Mouse (Mus musculus) heart, adult 8-10 months (tissue): ENCODE results near the gene Vti1a. TPM values are rescaled to one million over a fixed set of nuclear protein-coding genes. Genes with fewer than 3 reads are reported as not detected.

Experiments
- DNase-seq: peaks from one replicate; pipeline ENCODE4 v3.0.0; 2022; ENCODE audit warnings: low spot score
- total RNA-seq, 4 experiments: library from RNA; stranded (reverse); gene quantifications; 2 replicates each; pipeline ENCODE4 v1.2.4; 2022

The Vti1a gene
- total RNA-seq, 4 experiments from 2014 or later: 15.7 to 19.5 (median 17.5) TPM

- DNase-seq: no peak
Measured at GRCm38 (mm10) chr19:55456325-55457091, 140.4 kb downstream of the Vti1a start.

- no peak for DNase-seq
Measured at GRCm38 (mm10) chr19:55461963-55462362, 145.9 kb downstream of the Vti1a start.

DNA sequence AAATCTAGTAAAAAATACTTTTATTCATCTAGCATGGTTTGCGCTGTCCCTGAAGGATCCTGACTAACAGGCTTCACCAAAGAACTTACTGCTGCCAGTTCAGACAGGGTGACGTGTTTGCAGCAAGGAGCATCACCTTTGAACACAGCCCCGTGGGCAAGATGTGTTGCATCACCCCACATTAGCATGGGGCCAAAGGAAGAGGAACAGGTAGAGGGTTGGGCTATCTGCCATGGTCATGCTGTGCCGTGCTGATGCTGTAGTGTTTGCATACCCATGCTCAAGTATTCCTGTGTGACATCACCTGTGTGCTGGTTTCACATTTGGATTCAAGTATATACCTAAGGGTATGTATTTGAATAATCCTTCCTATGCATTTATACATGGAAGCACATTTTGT, 147.6 kb downstream of the Vti1a start:
- DNase-seq: no peak

DNA sequence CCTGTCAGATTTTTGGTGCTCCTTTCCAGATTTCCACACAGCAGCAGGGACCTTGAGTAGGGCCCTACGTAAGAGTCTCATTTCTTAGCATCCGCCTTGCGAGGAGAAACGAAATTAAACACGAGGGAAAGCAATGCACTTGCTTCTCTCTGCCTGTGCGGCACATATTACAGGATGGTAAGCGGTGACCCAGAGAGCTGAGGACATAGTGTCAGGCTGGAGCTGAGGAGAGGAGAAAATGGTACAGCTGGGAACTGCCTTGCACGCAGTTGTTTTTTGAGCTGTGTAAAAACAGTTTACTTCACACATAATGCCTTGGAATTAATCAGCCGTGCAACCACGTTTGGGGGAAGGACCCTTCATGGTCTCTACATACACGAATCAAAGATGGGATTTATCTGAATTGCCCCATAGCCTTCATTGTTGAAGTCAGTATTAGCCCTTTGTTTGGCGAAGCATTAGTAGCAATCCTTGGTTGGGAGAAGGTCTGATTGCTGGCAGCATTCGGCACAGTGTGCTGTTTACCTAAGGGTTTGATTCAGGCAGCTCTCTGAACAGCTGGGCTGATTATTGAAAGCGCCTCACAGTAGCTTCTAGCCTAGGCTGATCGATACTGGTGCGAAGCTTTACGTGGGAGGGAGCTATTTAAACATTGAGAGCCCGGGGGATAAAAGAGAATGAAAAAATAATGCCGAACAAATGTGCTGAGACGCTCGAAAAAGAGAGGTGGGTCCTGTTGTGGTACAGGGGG, 153.4 kb downstream of the Vti1a start:
- DNase-seq: no peak

- DNase-seq: no peak
Measured at GRCm38 (mm10) chr19:55472582-55472981, 156.5 kb downstream of the Vti1a start.

DNA sequence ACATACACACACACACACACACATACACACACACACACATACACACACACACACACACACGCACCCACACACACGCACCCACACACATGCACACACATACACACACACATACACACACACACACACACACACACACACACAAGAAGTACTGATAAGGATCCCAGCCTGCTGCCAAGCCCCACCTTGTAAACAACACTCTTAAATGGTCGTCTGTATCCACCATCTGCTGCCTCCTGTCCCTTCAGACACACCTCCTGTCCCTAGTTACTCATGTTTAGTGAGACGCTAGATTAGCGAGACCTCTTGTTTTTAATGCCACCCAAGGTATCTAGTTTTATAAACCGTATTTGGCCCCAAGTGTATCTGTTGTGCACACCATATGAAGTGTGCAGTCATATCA, 158.1 kb downstream of the Vti1a start:
- DNase-seq: no peak

- no peak for DNase-seq
Measured at GRCm38 (mm10) chr19:55480526-55480925, 164.4 kb downstream of the Vti1a start.

GRCm38 (mm10) chr19:55481308-55481707, 165.2 kb downstream of the Vti1a start:
- DNase-seq: no peak

DNA sequence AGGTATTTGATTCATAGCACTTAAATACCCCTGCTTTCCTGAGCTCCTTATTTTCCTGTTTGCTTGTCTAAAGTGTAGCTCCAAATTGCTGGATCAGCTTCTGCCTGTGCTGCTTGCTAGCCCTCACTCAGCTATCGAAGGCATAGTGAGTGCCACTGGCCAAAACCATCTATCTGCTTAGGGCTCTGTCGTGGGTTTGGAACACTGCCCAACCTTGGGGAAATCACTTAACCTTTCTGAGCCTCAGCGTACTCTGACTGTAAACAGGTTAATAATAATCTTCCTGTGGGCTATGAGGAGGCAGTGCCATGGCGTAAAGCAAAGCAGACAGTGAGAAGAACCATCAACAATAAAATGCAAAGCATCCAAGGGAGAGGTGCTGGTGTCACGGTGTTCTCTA, 167.4 kb downstream of the Vti1a start:
- DNase-seq: no peak

DNA sequence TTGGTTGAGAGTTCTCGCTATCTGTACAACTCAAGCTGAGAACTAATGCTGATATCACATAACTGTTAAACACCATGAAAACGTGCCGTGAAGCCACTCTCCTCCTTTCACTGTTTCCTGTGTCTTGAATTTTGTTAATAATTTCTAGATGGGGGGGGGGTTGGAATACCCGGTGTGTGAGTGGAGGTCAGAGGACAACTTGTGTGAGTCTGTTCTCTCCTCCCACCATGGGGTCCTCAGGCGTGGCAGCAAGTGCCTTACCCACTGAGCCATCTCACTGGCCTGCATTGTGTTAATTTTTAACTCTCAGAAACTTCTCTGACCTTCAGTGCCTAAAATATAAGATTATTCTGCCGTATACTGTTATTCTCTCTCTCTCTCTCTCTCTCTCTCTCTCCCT, 168.5 kb downstream of the Vti1a start:
- no peak for DNase-seq

DNA sequence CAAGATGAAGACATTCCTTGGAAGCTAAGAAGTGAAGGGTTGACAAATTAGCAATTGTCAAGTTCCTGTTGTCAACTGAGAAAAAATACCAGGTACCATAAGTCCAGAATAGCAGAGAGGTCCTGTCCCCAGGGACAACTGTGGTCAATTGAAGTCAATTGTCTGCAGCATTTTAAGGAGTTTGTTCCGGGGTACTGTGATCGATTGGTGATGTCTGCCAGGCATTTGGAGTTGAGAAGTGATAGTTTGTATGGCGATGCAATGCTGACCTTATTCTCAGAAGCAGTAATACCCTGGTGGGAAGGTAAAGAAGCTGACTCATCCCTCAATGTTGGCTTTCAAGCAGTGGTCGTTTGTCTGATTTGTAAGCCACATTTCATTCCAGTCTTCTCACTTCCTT, 170.4 kb downstream of the Vti1a start:
- no peak for DNase-seq

- DNase-seq: no peak
Measured at GRCm38 (mm10) chr19:55491126-55492076, 175.3 kb downstream of the Vti1a start.

GRCm38 (mm10) chr19:55496333-55496732, 180.2 kb downstream of the Vti1a start:
- DNase-seq: no peak

DNA sequence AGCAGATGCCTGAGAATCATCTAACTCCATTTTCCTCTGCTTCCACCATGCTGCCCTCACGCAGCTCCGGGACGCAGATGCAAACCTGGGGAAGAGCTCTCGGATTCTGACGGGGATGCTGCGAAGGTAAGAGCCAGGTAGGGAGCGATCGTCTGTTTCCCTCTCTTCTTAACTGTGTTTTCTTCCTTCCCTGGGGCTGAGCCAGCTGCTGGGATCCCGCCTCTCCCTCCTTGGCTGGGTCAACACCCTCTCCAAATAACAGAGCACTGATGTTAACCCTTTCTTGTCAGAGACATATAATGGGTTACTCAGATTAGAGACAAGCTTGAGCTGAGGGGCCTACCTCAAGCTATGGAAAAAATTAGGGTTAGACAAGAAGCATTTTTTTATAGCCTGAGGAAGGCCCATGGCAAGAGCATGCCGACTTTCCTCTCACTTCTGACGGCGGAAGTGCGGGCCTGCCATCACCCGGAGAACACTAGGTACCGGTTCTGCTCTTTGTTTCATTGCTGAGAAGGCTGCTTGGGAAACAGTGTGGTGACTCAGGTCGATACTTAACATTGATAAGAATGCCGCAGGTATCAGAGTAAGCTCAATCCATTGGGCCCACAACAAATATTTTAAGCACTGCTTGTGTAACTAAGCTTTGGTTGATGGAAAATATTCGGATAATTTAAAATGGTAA, 183.2 kb downstream of the Vti1a start:
- no peak for DNase-seq

DNA sequence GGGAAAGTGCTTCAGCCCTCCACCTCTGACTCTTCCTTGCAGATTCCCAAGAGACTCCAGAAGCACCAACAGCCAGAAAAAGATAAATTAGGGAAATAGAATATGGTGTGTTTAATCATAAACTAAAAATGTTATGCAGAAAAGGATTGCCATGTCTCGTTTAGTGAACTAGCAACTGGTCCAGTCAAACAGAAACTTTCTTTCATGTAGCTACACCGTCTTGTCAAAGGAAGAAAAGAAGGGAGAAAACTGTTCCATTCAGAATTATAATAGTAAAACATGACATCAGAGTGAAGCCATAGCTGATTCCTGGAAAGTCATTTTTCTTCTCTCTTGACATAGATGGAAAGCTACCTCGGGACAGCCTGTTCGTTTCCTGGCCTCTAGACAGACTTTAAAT, 185.9 kb downstream of the Vti1a start:
- no peak for DNase-seq

DNA sequence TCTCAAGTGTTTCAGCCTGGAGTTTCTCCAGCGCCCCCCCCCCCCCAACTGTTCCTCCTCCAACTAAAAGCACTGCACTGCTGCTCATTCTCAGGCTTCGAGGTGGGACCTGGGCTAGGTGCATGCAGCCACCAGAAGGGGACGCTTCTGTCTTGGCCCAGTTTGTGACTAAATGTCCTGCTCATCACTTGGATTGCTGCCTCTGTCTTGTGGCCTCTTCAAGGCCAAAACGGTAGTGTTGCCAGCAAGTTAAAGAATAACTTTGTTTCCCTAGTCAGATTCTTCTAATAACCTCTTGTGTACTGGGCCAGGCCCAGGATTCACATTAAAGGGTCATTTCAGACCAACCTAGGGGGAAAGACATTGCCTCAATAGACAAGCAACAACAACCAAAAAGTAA, 187.7 kb downstream of the Vti1a start:
- DNase-seq: no peak

- no peak for DNase-seq
Measured at GRCm38 (mm10) chr19:55507748-55508147, 191.7 kb downstream of the Vti1a start.

GRCm38 (mm10) chr19:55508239-55508638, 192.1 kb downstream of the Vti1a start:
- DNase-seq: no peak

GRCm38 (mm10) chr19:55508965-55509364, 192.9 kb downstream of the Vti1a start:
- DNase-seq: no peak

GRCm38 (mm10) chr19:55509618-55510017, 193.5 kb downstream of the Vti1a start:
- no peak for DNase-seq

DNA sequence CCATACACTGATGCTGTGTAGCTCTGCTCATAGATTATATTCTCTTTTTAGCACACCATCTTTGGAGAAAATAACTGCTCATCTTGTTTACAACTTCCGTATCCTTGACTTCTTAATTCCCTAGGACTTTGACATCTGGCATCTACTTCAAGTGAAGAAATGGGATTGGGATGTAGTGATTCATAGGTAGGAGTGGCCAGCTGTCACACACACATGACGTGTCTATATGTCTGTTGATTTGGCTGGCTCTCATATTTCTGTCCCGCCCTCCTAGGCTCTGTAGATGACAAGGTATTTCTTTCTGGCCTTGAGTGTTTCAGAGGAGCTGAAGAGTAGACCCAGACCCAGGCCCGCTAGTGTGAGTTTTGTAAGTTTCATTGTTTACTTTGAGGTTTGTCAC, 197.8 kb downstream of the Vti1a start:
- no peak for DNase-seq
